In genomic region chr1:96801595-96801994, GRCm38 (mm10) we compare ENCODE assay signal across 8 mouse cellular contexts.
DNase-seq lines count a peak whose midpoint lies in the region; ATAC-seq and TF ChIP-seq lines count a peak whose summit lies in the region.

No protein-coding gene starts in this region.

- ATAC-seq in midbrain, postnatal 0 days (ENCODE audit: low FRiP score): no peak
- peak; percentile 60; the same call in 1 of the 2 replicates for ATAC-seq in forebrain, embryonic 15.5 days (replicated peaks)

- no peaks in the 10 kb centered on the region for H3K4me1 ChIP-seq in heart, adult 2 months (ENCODE audit: control insufficient read depth, insufficient read depth, low read length)
- H3K4me1 ChIP-seq in midbrain, postnatal 0 days (ENCODE audit: insufficient read depth, low read length): no peaks in the 10 kb centered on the region
- no peaks in the 10 kb centered on the region for H3K4me1 ChIP-seq in midbrain, embryonic 10.5 days
- H3K4me1 ChIP-seq in forebrain, embryonic 15.5 days: no peaks in the 10 kb centered on the region

- H3K9ac ChIP-seq in heart, adult 2 months (ENCODE audit: low read depth, low read length): no peak overlapping the region
- no peak overlapping the region for H3K9ac ChIP-seq in midbrain, postnatal 0 days (replicated peaks; ENCODE audit: low read length, poor library complexity, severe bottlenecking)
- H3K9ac ChIP-seq in forebrain, embryonic 15.5 days (replicated peaks): no peak overlapping the region

- no peak overlapping the region for H3K4me2 ChIP-seq in midbrain, postnatal 0 days (ENCODE audit: low read depth, low read length, poor library complexity, severe bottlenecking)
- no peak overlapping the region for H3K4me2 ChIP-seq in forebrain, embryonic 15.5 days (replicated peaks)

- intact Hi-C loops in heart, adult 2 months (cut with DNase I): no loop called here

- TF ChIP-seq POLR2A in heart, adult 2 months (IDR thresholded peaks at IDR 0.05; ENCODE audit: insufficient read depth, low read depth, low read length): no peak

- H3K4me3 ChIP-seq in heart, adult 2 months: no peak overlapping the region
- no peak overlapping the region for H3K4me3 ChIP-seq in midbrain, postnatal 0 days (ENCODE audit: low read depth, low read length)
- H3K4me3 ChIP-seq in midbrain, embryonic 10.5 days: no peak overlapping the region
- H3K4me3 ChIP-seq in forebrain, embryonic 15.5 days: no peak overlapping the region

- H3K27me3 ChIP-seq in heart, adult 2 months (ENCODE audit: control insufficient read depth, insufficient read depth, low read length): no peaks in the 10 kb centered on the region
- H3K27me3 ChIP-seq in midbrain, postnatal 0 days (ENCODE audit: insufficient read depth, low read length): no peaks in the 10 kb centered on the region
- no peaks in the 10 kb centered on the region for H3K27me3 ChIP-seq in midbrain, embryonic 10.5 days (ENCODE audit: low read depth, poor library complexity, severe bottlenecking)
- no peaks in the 10 kb centered on the region for H3K27me3 ChIP-seq in forebrain, embryonic 15.5 days

- TF ChIP-seq EP300 in heart, adult 2 months (IDR thresholded peaks at IDR 0.05; ENCODE audit: insufficient read depth, low read depth, low read length): no peak

- H3K27ac ChIP-seq in heart, adult 2 months: no peak overlapping the region
- H3K27ac ChIP-seq in midbrain, postnatal 0 days (ENCODE audit: low read depth, low read length): no peak overlapping the region
- no peak overlapping the region for H3K27ac ChIP-seq in midbrain, embryonic 10.5 days (replicated peaks)
- no peak overlapping the region for H3K27ac ChIP-seq in forebrain, embryonic 15.5 days (replicated peaks)

- no peaks in the 10 kb centered on the region for H3K79me2 ChIP-seq in heart, adult 2 months (replicated peaks; ENCODE audit: control insufficient read depth, insufficient read depth, low read length)

- TF ChIP-seq CTCF in heart, adult 2 months (IDR thresholded peaks at IDR 0.05): peak; percentile 77
- peak; percentile 81 for TF ChIP-seq CTCF in midbrain, postnatal 0 days (IDR thresholded peaks at IDR 0.05)

- no peaks in the 10 kb centered on the region for H3K9me3 ChIP-seq in midbrain, postnatal 0 days (ENCODE audit: low read length)
- no peaks in the 10 kb centered on the region for H3K9me3 ChIP-seq in midbrain, embryonic 10.5 days (replicated peaks)
- H3K9me3 ChIP-seq in forebrain, embryonic 15.5 days: no peaks in the 10 kb centered on the region

- H3K36me3 ChIP-seq in heart, adult 2 months (ENCODE audit: control insufficient read depth, insufficient read depth, low read length): no peaks in the 10 kb centered on the region
- no peaks in the 10 kb centered on the region for H3K36me3 ChIP-seq in midbrain, postnatal 0 days (ENCODE audit: insufficient read depth, low read length)
- H3K36me3 ChIP-seq in midbrain, embryonic 10.5 days: no peaks in the 10 kb centered on the region
- no peaks in the 10 kb centered on the region for H3K36me3 ChIP-seq in forebrain, embryonic 15.5 days

- no peak for DNase-seq in heart, adult 2 months
- DNase-seq in heart, adult 11 months: no peak
- peak; percentile 78 for DNase-seq in midbrain, postnatal 0 days (ENCODE audit: low spot score)
- DNase-seq in midbrain, embryonic 10.5 days (ENCODE audit: low spot score): no peak
- DNase-seq in adrenal gland, postnatal 10 days: no peak
- no peak for DNase-seq in ovary, postnatal 14 days (ENCODE audit: low spot score)
- DNase-seq in kidney, postnatal 10 days: no peak
